Mouse (Mus musculus) adipose tissue, adult 10 weeks (tissue): ENCODE data around the gene Twnk. TPM values are rescaled to one million over a fixed set of nuclear protein-coding genes. Genes with fewer than 3 reads are reported as not detected.

ENCODE experiments used
- polyA plus RNA-seq: library from polyadenylated mRNA; stranded (reverse); fragments of 350-450 nt; fragmentation: Illumina TruSeq; extraction: RNeasy Lipid Tissue Mini Kit (QIAGEN cat#74804); gene quantifications from one replicate; pipeline ENCODE4 v1.2.3, GENCODE M21; 2014; ENCODE audit warnings: low read depth, low replicate concordance

The Twnk gene
- polyA plus RNA-seq: 12.9 TPM

GRCm38 (mm10) chr19:45005444-45005843 is at the start of gene Twnk:
Twnk (plus strand) TSS chr19:45005663.

GRCm38 (mm10) chr19:44988831-44989566 is 16.5 kb upstream of the Twnk start, which contains the start of gene Sema4g:
Sema4g (plus strand) TSS chr19:44989101.

GRCm38 (mm10) chr19:45005957-45006712 is 672 bp downstream of the Twnk start, which contains the start of gene Mrpl43:
Mrpl43 (minus strand) TSS chr19:45006442.

GRCm38 (mm10) chr19:45014335-45014971 is 9.0 kb downstream of the Twnk start, which contains the start of gene Lzts2:
Lzts2 (plus strand) TSS chr19:45014414.

GRCm38 (mm10) chr19:45045651-45046050 is 40.2 kb downstream of the Twnk start, which contains the start of gene Pdzd7:
Pdzd7 (minus strand) TSS chr19:45045717.

GRCm38 (mm10) chr19:45047417-45047934 is 42.0 kb downstream of the Twnk start, which contains the start of gene Sfxn3:
Sfxn3 (plus strand) TSS chr19:45047503.

Other genes starting within 250 kb of the Twnk start
- gene Pax2, start 249.6 kb upstream of the Twnk start, polyA plus RNA-seq: 29.0 TPM
- 25.0 TPM for gene Slf2, start 74.5 kb upstream of the Twnk start, polyA plus RNA-seq
- gene Sema4g, start 16.6 kb upstream of the Twnk start, polyA plus RNA-seq: 10.0 TPM
- 42.9 TPM for gene Mrpl43, start 779 bp downstream of the Twnk start, polyA plus RNA-seq
- 60.8 TPM for gene Lzts2, start 8.8 kb downstream of the Twnk start, polyA plus RNA-seq
- 0.21 TPM for gene Pdzd7, start 40.1 kb downstream of the Twnk start, polyA plus RNA-seq
- gene Sfxn3, start 41.8 kb downstream of the Twnk start, polyA plus RNA-seq: 47.0 TPM
- gene Kazald1, start 69.6 kb downstream of the Twnk start, polyA plus RNA-seq: 7.4 TPM
- not detected for gene Tlx1, start 145.0 kb downstream of the Twnk start, polyA plus RNA-seq
- gene Lbx1, start 230.1 kb downstream of the Twnk start, polyA plus RNA-seq: not detected